Mouse (Mus musculus) G1E (cell line): ENCODE measurements around the gene Nacad.

Source experiments
- CTCF ChIP-seq: IDR thresholded peaks from 2 replicates; pipeline ENCODE4 v1.5.1; 2012; ENCODE audit warnings: low read depth, low read length, inconsistent platforms, mixed read lengths
- GATA1 ChIP-seq: IDR thresholded peaks from 2 replicates; pipeline ENCODE4 v1.6.1; 2012; ENCODE audit warnings: borderline replicate concordance, low read length, inconsistent platforms, mixed read lengths
- POLR2AphosphoS5 ChIP-seq: IDR thresholded peaks from 2 replicates; pipeline ENCODE4 v1.6.1; 2012; ENCODE audit warnings: low read depth, low read length, inconsistent platforms; ENCODE audit not compliant: insufficient replicate concordance

DNA sequence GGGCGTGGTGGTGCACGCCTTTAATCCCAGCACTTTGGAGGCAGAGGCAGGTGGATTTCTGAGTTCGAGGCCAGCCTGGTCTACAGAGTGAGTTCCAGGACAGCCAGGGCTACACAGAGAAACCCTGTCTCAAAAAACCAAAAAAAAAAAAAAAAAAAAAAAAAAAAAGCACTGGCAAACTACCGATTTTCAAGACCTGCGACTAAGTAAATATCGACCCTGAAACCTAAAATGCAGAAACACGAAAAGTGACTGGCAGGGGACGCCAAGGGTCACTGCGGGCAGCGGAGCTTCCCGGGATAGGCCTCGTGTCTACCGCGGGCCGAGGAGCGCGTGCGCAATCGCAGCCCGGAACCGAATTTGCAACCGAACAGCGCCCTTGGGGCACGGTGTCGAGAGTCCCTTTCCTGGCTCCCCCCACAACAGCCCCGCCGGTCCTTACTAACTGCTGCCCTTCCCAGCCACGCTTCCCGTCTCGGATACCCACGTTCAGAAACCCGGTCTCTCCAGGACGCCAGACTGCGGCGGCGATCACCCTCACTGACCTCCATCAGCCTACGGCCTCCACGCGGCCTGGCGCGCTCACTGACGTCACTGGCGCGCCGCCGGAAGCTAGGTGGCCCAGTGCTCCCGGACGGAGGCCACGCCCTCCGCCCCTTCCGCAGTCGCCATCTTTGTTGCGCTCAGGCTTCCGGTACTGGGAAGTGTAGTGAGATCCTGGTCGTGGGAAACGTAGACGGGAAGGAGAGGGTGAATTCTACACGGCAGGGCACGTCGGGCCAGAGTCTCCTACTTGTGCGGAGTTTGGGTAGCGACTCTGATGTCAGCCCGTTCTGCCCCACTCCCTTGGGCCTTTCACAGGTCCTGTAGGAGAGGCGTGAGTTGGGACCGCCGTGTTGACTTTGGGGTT lies 19.9 kb upstream of the Nacad start, which contains the start of gene Tbrg4:
- TF ChIP-seq CTCF, result no peak
- no peak for TF ChIP-seq GATA1
- no peak for TF ChIP-seq POLR2AphosphoS5
